Mouse (Mus musculus): ENCODE data around the gene Orc2. TPM values are rescaled to one million over a fixed set of nuclear protein-coding genes. Genes with fewer than 3 reads are reported as not detected.

Gene Orc2
- polyA plus RNA-seq, 1 experiment from 2014 or later = 25.5 TPM

DNA sequence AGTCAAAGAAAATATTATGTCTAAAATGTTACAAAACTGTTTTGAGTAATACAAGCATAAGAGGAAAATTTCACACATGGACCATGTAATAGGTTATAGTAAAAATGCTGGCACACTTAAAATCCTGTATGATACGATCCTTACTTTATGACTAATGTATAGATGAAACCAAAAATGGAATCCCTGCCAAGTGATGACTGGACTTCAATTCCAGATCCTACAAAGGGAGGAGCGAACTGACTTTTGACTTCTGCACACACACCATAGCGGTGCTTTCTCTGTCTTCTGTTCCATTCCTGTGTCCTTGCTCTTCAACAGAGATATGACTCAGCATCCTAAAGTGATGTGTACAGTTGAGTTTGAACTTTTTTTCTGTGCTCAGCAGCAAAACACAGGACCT, 44.3 kb downstream of the Orc2 start:
- no peak overlapping the region for H3K27ac ChIP-seq
- no peak overlapping the region for H3K9ac ChIP-seq
- no peaks in the 10 kb centered on the region for H3K4me1 ChIP-seq (replicated peaks)
- 96% methylated on average over 3 of the region's 3 CpGs for WGBS
- H3K4me3 ChIP-seq = no peak overlapping the region
- no peaks in the 10 kb centered on the region for H3K9me3 ChIP-seq
- H3K27me3 ChIP-seq = no peaks in the 10 kb centered on the region
- H3K4me2 ChIP-seq = no peak overlapping the region
- ATAC-seq (ENCODE audit: low FRiP score) = no peak
- H3K36me3 ChIP-seq = peaks cover 96% of the 10 kb centered on the region

DNA sequence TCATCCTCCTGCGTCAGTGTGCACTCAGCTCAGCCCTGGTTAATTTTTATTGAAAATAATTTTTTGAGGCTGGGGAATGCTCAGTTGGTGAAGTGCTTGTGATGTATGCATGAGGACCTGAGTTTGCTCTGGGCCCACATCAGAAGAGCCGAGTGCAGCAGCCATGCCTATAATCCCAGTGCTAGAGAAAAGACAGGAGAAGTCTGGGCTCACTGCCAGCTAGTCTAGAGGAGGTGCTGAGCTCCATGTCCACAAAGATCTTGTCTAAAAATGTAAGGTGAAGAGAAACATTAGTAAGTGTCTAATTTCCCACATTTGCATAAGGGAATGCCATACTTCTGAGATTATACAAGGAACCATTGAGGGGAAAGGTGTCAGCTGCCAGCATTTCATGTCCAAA, 46.0 kb downstream of the Orc2 start:
- H3K4me2 ChIP-seq = no peak overlapping the region

DNA sequence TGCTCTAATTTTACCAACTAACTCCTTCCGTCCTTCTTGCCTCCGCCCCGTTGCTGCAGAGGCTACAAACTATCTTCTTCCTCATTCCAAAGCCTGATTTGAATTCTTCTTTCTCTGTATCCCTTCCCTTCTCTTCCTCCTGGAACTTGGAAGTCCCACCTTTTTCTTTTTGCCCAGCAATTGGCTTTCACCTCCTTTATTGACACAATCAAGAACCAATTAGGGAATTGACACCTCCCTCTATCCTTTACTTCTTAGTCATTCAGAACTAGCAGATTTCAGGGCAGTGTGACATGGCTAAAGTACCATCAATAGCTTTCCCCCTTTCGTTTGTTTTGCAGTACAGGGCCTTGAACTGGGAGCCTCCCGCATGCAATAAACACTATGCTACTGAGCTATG, 46.7 kb downstream of the Orc2 start:
- H3K4me1 ChIP-seq (replicated peaks) = no peaks in the 10 kb centered on the region
- H3K27ac ChIP-seq = no peak overlapping the region
- H3K9ac ChIP-seq = no peak overlapping the region
- H3K9me3 ChIP-seq = no peaks in the 10 kb centered on the region
- no peak overlapping the region for H3K4me2 ChIP-seq
- peaks cover 96% of the 10 kb centered on the region for H3K36me3 ChIP-seq
- no peaks in the 10 kb centered on the region for H3K27me3 ChIP-seq
- no peak overlapping the region for H3K4me3 ChIP-seq
- no peak for ATAC-seq (ENCODE audit: low FRiP score)
- whole genome bisulfite sequencing = 93% methylated on average over 5 of the region's 5 CpGs

More for the DNA sequence above, 46.0 kb downstream of the Orc2 start:
- no peaks in the 10 kb centered on the region for H3K9me3 ChIP-seq
- peaks cover 96% of the 10 kb centered on the region for H3K36me3 ChIP-seq
- H3K4me3 ChIP-seq = no peak overlapping the region
- no peak for ATAC-seq (ENCODE audit: low FRiP score)
- 89% methylated on average over 2 of the region's 2 CpGs for WGBS
- no peak overlapping the region for H3K27ac ChIP-seq
- no peaks in the 10 kb centered on the region for H3K4me1 ChIP-seq (replicated peaks)
- no peak overlapping the region for H3K9ac ChIP-seq
- H3K27me3 ChIP-seq = no peaks in the 10 kb centered on the region

DNA sequence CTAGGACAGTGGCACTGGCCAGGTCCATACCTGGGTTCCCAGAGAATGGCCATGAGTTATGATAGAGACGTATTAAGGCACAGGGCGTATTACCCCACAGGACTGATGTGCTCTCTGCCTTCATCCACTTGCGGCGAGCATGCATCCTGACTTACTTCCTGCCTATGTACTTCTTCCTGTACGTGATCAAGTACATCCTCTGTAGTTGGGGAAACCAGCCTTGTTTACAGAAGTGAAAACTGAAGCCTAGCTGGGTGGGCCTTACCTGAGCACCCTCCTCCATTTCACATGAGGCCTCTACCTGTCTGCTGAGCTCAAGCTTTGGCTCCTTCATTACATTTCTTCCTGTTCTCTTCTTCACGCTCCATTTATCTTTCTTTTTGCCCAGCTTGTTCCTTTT, 50.6 kb downstream of the Orc2 start:
- no peak for ATAC-seq (ENCODE audit: low FRiP score)

DNA sequence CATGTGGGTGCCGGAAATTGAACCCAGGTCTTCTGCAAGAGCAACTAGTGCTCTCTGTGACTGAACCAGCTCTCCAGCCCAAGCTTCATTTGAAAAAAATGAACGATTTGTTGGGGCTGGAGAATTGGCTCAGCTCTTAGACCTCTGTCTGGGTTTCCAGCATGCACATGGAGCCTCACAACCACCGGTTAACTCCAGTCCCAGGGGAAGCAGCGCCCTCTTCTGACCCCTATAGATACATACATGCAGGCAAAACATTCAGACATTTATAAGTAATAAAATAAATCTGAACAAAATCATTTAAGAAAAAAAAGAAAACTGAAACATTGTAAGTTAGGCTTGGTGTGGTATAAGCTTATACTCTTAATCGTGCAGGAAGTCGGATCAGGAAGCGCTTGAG, 56.5 kb downstream of the Orc2 start:
- no peak for ATAC-seq (ENCODE audit: low FRiP score)
- Histone ChIP-seq H3K27me3 (no peaks in the 10 kb centered on the region), H3K4me1 (replicated peaks) (peaks cover 38% of the 10 kb centered on the region), H3K36me3 (peaks cover 45% of the 10 kb centered on the region), H3K27ac (no peak overlapping the region), H3K9me3 (no peaks in the 10 kb centered on the region), H3K4me2 (no peak overlapping the region), H3K9ac (no peak overlapping the region), H3K4me3 (no peak overlapping the region)
- 88% methylated on average over 7 of the region's 7 CpGs for WGBS

More for the DNA sequence above, 50.6 kb downstream of the Orc2 start:
- Histone ChIP-seq H3K36me3 (peaks cover 86% of the 10 kb centered on the region), H3K9ac (no peak overlapping the region), H3K27me3 (no peaks in the 10 kb centered on the region), H3K4me2 (no peak overlapping the region), H3K9me3 (no peaks in the 10 kb centered on the region), H3K4me3 (no peak overlapping the region), H3K4me1 (replicated peaks) (peaks cover 3% of the 10 kb centered on the region; the same call in 1 of the 2 replicates), H3K27ac (no peak overlapping the region)
- WGBS = 98% methylated on average over 6 of the region's 6 CpGs

DNA sequence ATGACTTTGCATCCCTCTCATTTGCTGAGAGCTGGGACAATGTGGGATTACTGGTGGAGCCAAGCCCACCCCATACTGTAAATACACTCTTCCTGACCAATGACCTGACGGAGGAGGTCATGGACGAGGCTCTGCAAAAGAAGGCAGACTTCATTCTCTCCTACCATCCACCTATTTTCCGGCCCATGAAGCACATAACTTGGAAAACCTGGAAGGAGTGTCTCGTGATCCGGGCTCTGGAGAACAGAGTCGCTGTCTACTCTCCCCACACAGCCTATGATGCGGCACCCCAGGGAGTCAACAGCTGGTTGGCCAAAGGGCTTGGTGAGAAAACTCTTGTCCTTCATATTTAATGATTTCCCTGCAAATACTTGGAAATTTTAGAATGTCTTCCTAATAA, 57.1 kb downstream of the Orc2 start:
- Histone ChIP-seq H3K4me3 (no peak overlapping the region), H3K9me3 (no peaks in the 10 kb centered on the region), H3K4me1 (replicated peaks) (peaks cover 38% of the 10 kb centered on the region), H3K4me2 (no peak overlapping the region), H3K9ac (no peak overlapping the region), H3K36me3 (peaks cover 39% of the 10 kb centered on the region), H3K27ac (no peak overlapping the region), H3K27me3 (no peaks in the 10 kb centered on the region)
- ATAC-seq (ENCODE audit: low FRiP score) = no peak
- WGBS = 94% methylated on average over 7 of the region's 7 CpGs

DNA sequence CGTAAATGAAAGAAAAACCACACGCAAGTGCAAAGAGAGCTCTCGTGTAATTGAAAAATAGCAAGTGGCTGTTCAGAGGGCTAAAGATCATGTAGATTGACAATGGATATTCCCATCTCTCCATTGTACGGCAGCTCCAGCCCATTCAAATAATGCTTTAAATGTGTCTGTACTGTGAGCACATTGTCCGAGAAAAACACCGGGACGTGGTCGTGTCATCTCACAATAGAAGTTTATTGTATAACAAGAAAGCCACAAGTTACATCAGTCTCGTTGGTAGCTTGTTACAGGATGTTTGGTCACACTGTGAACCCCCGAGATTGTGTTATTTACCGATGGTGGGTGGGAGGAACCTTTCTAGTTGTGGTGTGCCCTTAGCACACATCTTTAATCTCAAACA, 59.0 kb downstream of the Orc2 start:
- H3K4me1 ChIP-seq (replicated peaks) = peaks cover 38% of the 10 kb centered on the region
- 8% methylated on average over 11 of the region's 11 CpGs for WGBS
- no peak; the same call in 1 of the 2 replicates for ATAC-seq (ENCODE audit: low FRiP score)
- H3K27ac ChIP-seq = peak overlapping the region; percentile 89
- no peaks in the 10 kb centered on the region for H3K27me3 ChIP-seq
- peak overlapping the region; percentile 88 for H3K9ac ChIP-seq
- peak overlapping the region; percentile 61 for H3K4me3 ChIP-seq
- peak overlapping the region; percentile 77 for H3K4me2 ChIP-seq
- peaks cover 36% of the 10 kb centered on the region for H3K36me3 ChIP-seq
- no peaks in the 10 kb centered on the region for H3K9me3 ChIP-seq

DNA sequence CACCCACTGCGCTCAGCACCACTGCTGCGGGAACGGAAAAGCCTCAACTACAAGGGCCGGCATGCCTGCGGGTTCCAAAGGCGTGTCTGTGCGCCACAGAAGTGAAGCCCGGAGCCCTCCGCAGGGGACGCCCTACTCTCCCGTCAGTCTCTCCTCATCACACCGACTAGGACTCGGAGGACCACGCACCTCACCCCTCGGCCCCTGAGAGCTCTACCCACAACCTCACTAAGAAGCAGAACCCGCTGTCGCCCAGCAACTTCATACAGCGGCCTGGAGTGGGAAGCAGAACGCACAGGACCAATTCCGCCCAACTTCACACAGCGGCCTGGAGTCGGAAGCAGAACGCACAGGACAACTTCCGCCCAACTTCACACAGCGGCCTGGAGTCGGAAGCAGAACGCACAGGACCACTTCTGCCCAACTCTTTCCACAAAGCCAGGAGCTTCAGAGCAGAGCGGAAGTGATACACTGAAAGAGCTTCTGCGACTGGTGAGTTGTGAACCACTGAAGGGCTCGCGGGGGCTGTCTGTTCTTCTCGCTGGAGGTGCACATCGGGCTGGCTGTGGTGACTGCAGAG, 59.7 kb downstream of the Orc2 start, which contains the start of the genes Nif3l1 and Ppil3:
TSS of gene Nif3l1 (plus strand) at position 9 of the 580 bp plus-strand sequence.
TSS of gene Ppil3 (minus strand) at position 344 of the 580 bp plus-strand sequence.
- WGBS = under 1% methylated on average over 33 of the region's 33 CpGs
- ATAC-seq (ENCODE audit: low FRiP score) = peak; percentile 98
- no peaks in the 10 kb centered on the region for H3K27me3 ChIP-seq
- H3K9me3 ChIP-seq = no peaks in the 10 kb centered on the region
- peak within 1 kb of the TSS; percentile 77 for H3K4me2 ChIP-seq
- H3K9ac ChIP-seq = peak within 1 kb of the TSS; percentile 88
- peak within 1 kb of the TSS; percentile 61 for H3K4me3 ChIP-seq
- peaks cover 36% of the 10 kb centered on the region for H3K36me3 ChIP-seq
- peak within 1 kb of the TSS; percentile 89 for H3K27ac ChIP-seq
- peaks cover 38% of the 10 kb centered on the region for H3K4me1 ChIP-seq (replicated peaks)

DNA sequence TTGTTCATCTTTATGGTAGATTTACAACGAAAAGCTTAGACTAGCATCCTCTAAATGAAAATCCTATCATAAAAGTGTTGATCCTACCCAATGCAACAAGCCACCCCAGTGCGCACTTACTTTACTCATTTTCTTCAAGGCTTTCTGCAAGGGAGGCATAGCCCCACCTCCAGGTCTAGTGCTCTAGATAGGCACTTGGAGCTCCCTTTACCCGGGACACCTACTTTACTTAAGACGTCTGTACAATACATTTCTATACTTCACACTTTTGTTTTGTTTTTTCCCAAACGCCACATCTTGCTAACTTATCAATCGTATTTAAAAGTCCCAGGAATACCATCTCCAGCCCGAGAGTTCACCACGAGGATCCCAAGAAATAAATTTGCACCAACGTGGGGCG, 60.2 kb downstream of the Orc2 start:
- H3K4me1 ChIP-seq (replicated peaks) = peaks cover 38% of the 10 kb centered on the region
- H3K4me2 ChIP-seq = peak overlapping the region; percentile 77
- peak overlapping the region; percentile 89 for H3K27ac ChIP-seq
- H3K9me3 ChIP-seq = no peaks in the 10 kb centered on the region
- ATAC-seq (ENCODE audit: low FRiP score) = no peak
- peak overlapping the region; percentile 61 for H3K4me3 ChIP-seq
- peaks cover 41% of the 10 kb centered on the region for H3K36me3 ChIP-seq
- WGBS = 12% methylated on average over 10 of the region's 10 CpGs
- peak overlapping the region; percentile 88 for H3K9ac ChIP-seq
- H3K27me3 ChIP-seq = no peaks in the 10 kb centered on the region

DNA sequence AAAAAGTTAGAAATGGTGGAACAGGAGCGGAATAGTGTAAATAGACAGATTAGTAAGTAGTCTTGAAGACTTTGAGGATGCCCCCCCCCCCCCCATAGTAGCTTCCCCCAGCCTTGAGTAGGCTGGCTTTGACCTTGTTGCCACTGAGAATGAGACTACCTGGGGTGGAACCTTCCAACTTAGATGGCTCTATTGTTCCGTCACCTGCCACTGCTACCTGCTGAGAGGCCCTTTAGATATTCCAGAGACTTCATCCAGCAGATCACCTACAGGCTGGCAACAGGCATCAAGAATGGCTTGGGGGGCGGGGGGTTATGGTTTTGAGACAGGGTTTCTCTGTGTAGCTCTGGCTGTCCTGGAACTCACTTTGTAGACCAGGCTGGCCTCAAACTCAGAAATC, 80.4 kb downstream of the Orc2 start:
- Histone ChIP-seq H3K9me3 (no peaks in the 10 kb centered on the region), H3K27me3 (no peaks in the 10 kb centered on the region), H3K4me1 (replicated peaks) (peaks cover 25% of the 10 kb centered on the region), H3K4me3 (no peak overlapping the region; the same call in 1 of the 2 replicates), H3K36me3 (peaks cover 14% of the 10 kb centered on the region), H3K4me2 (peak overlapping the region; percentile 47; the same call in 1 of the 2 replicates), H3K27ac (0 out of 2 replicates have a peak overlapping the region, but pooled peaks have one; percentile 100), H3K9ac (no peak overlapping the region)
- WGBS = 88% methylated on average over 3 of the region's 3 CpGs
- peak; percentile 1; the same call in 1 of the 2 replicates for ATAC-seq (ENCODE audit: low FRiP score)

DNA sequence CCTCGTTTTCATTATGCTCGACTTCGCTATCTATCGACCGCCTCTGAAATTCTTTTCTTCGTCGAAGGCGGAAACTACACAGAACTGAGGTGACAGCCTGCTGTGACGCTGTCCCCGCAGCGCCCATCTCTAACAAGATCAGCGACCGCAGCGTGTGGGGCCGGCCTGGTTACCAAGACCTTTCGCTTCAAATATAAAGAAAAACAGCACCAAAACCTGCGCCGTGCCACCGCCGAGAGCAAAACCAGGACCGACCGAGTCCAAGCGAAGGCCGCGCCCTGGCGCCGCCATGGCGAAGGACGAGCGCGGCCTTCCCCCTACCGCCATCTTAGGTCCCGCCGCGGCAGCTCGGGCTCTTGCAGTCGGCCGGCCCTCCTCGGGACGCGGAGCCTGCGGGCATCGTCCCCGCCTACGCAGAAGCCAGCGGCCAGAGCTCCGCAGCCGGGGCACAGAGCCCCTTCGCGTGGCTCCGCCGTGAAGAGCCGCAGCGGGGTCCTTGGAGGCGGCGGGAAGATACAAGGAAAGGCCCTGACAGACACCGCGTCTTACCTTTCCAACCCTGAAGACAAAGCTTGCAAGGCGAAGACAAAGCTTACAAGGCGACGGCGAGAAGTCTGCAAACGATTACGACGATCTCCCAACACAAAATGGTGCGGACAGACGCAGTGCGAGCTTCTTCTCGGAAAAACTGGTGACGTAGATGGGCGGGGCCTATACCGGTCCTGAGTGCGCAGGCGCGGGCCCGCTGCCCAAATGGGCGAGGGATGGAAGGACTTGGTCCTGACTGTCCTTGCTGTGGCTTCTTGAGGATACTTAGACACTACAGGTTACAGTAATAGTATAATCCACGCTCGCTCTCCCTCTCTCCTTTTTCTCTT, 81.3 kb downstream of the Orc2 start, which contains the start of gene Clk1:
TSS of gene Clk1 (minus strand) at position 696 of the 878 bp plus-strand sequence.
- H3K4me1 ChIP-seq (replicated peaks) = peaks cover 25% of the 10 kb centered on the region
- under 1% methylated on average over 79 of the region's 79 CpGs for WGBS

DNA sequence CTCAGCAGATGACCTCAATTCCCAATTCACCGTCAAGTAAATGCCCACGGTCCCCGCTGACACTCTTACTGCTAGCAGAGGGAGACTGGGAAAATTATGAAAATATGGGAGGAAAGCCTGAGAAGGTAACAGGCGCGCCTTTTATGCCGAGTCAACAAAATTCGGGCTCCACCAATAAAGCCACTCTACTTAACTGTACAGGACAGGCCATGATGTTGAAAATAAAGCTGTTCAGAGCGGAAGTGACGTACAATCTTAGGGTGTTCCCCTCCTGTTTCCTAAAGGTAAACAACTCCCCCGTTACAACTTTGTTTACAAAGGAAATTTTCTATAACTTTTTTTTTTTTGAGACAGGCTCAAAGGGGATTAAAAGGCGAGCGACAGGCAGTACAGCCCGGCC, 82.0 kb downstream of the Orc2 start:
- peaks cover 30% of the 10 kb centered on the region for H3K36me3 ChIP-seq
- peak overlapping the region; percentile 100 for H3K9ac ChIP-seq
- H3K4me2 ChIP-seq = peak overlapping the region; percentile 78
- WGBS = 9% methylated on average over 13 of the region's 13 CpGs
- peak overlapping the region; percentile 100 for H3K4me3 ChIP-seq
- H3K4me1 ChIP-seq (replicated peaks) = peaks cover 30% of the 10 kb centered on the region
- H3K27me3 ChIP-seq = no peaks in the 10 kb centered on the region
- no peaks in the 10 kb centered on the region for H3K9me3 ChIP-seq
- ATAC-seq (ENCODE audit: low FRiP score) = 0 out of 2 replicates have a peak, but pooled peaks have one; percentile 33
- peak overlapping the region; percentile 100 for H3K27ac ChIP-seq

More for the DNA sequence above, 81.3 kb downstream of the Orc2 start, which contains the start of gene Clk1:
- Histone ChIP-seq H3K36me3 (peaks cover 23% of the 10 kb centered on the region), H3K4me3 (peak within 1 kb of the TSS; percentile 100), H3K9me3 (no peaks in the 10 kb centered on the region), H3K4me2 (peak within 1 kb of the TSS; percentile 78), H3K27ac (peak within 1 kb of the TSS; percentile 100), H3K9ac (peak within 1 kb of the TSS; percentile 100), H3K27me3 (no peaks in the 10 kb centered on the region)
- peak; percentile 96 for ATAC-seq (ENCODE audit: low FRiP score)
